Mouse (Mus musculus): ENCODE data around the gene Mrpl38. TPM values are rescaled to one million over a fixed set of nuclear protein-coding genes. Genes with fewer than 3 reads are reported as not detected.
A peak's percentile ranks its signal among the peaks of the same experiment; 100 is the strongest.

The Mrpl38 gene
- polyA plus RNA-seq, 1 experiment from 2014 or later: 48.8 TPM

DNA sequence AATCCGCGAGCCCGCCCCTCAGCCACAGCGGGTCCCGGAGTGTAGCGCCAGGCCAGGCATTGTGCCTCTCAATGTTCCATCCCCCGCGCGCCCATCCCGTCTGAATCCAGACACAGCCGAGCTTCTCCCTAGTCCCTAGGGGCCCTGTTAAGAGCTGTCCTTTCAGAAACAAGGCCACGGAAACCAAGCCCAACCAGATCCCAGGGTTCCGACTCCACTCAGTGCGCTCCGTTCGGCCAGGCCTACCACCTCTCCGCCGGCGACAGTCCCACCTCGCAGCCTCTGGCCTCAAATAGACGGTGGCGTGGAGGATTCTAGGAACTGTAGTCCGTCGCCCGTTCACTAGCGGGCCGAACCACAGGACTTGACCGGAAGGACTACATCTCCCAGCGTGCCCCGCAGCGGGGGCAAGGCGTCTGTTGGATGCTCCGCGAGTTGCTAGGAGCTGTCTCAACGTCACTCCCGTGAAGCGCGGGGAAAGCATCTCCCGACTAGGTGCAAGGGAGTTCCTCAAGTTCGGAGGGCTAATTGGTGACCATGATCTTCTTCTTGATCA is 29.3 kb upstream of the Mrpl38 start, which contains the start of gene Fbf1:
Gene Fbf1 (minus strand): TSS at position 283 of the 556 bp plus-strand sequence.
- under 1% methylated on average over 40 of the region's 40 CpGs for WGBS (ENCODE audit: insufficient replicate concordance)
- peaks cover 26% of the 10 kb centered on the region for H3K4me1 ChIP-seq (replicated peaks)
- H3K27ac ChIP-seq (replicated peaks): peak within 1 kb of the TSS; percentile 71
- peak within 1 kb of the TSS; percentile 83 for H3K4me2 ChIP-seq
- H3K27me3 ChIP-seq: no peaks in the 10 kb centered on the region
- no peaks in the 10 kb centered on the region for H3K9me3 ChIP-seq (replicated peaks)
- peak within 1 kb of the TSS; percentile 74 for H3K4me3 ChIP-seq (replicated peaks)
- peak within 1 kb of the TSS; percentile 79 for H3K9ac ChIP-seq
- H3K36me3 ChIP-seq (replicated peaks): peaks cover 8% of the 10 kb centered on the region
- ATAC-seq (ENCODE audit: insufficient read depth): peak; percentile 98

DNA sequence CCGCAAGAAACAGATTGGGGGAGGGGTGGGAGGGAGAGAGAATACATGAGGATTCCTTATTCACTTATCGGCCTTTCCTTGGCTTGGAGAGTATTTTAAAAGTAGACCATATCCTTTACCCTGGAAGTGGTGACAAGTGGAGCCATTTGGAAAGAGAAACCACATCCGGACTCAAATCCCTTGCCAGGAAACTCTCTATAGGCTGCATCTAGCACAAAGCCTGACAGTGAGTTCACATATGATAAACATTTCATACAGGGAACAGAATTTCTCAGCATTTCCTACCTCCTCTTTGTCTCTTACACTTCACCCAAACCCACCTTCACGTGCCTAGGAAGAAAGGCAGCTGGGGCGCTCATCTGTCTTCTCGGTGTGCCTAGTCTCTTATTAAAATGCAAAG is 28.6 kb upstream of the Mrpl38 start:
- Histone ChIP-seq H3K9ac (peak overlapping the region; percentile 79), H3K4me2 (peak overlapping the region; percentile 83), H3K9me3 (replicated peaks) (no peaks in the 10 kb centered on the region), H3K4me3 (replicated peaks) (peak overlapping the region; percentile 74), H3K27me3 (no peaks in the 10 kb centered on the region), H3K4me1 (replicated peaks) (peaks cover 26% of the 10 kb centered on the region), H3K36me3 (replicated peaks) (0 out of 2 replicates have a peak, but pooled peaks cover 3% of the 10 kb centered on the region), H3K27ac (replicated peaks) (peak overlapping the region; percentile 71)
- ATAC-seq (ENCODE audit: insufficient read depth): no peak
- WGBS (ENCODE audit: insufficient replicate concordance): 14% methylated on average over 6 of the region's 6 CpGs

- ATAC-seq (ENCODE audit: insufficient read depth): no peak
- Histone ChIP-seq H3K27ac (replicated peaks) (no peak overlapping the region), H3K4me3 (replicated peaks) (no peak overlapping the region), H3K4me1 (replicated peaks) (peaks cover 18% of the 10 kb centered on the region), H3K36me3 (replicated peaks) (peaks cover 3% of the 10 kb centered on the region; the same call in 1 of the 2 replicates), H3K9me3 (replicated peaks) (no peaks in the 10 kb centered on the region), H3K27me3 (no peaks in the 10 kb centered on the region), H3K4me2 (no peak overlapping the region), H3K9ac (no peak overlapping the region)
- WGBS (ENCODE audit: insufficient replicate concordance): 53% methylated on average over 9 of the region's 9 CpGs
These were observed 24.3 kb upstream of the Mrpl38 start for GRCm38 (mm10) chr11:116163002-116163401.

- H3K27ac ChIP-seq (replicated peaks): no peak overlapping the region
- H3K4me3 ChIP-seq (replicated peaks): no peak overlapping the region
- no peaks in the 10 kb centered on the region for H3K9me3 ChIP-seq (replicated peaks)
- no peaks in the 10 kb centered on the region for H3K27me3 ChIP-seq
- H3K4me2 ChIP-seq: no peak overlapping the region
- H3K9ac ChIP-seq: no peak overlapping the region
- ATAC-seq (ENCODE audit: insufficient read depth): no peak
- H3K4me1 ChIP-seq (replicated peaks): peaks cover 10% of the 10 kb centered on the region
- peaks cover 5% of the 10 kb centered on the region; the same call in 1 of the 2 replicates for H3K36me3 ChIP-seq (replicated peaks)
- WGBS (ENCODE audit: insufficient replicate concordance): 78% methylated on average over 10 of the region's 10 CpGs
These were observed 23.5 kb upstream of the Mrpl38 start for GRCm38 (mm10) chr11:116162146-116162545.

DNA sequence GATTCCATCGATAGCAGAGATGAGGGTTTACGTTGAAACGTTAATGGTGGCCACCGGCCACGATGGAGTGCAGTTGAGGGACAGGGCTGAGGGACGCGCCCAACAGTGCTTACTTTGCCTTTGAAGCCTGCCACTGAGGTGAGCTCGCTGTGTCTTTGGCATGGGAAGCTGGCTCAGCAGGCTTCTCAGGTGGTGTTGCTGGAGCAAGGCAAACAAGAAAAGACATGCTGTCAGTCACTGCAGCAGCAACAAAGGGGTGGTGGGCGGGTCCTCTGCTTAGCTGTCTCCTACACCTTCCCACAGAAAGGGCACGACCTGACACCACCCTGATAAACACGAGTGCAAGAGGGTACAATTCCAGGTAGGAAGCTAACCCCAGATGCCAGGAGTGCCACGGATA is 22.6 kb upstream of the Mrpl38 start:
- Histone ChIP-seq H3K4me1 (replicated peaks) (peaks cover 2% of the 10 kb centered on the region), H3K27me3 (no peaks in the 10 kb centered on the region), H3K4me3 (replicated peaks) (no peak overlapping the region), H3K36me3 (replicated peaks) (peaks cover 10% of the 10 kb centered on the region; the same call in 1 of the 2 replicates), H3K4me2 (no peak overlapping the region), H3K9ac (no peak overlapping the region), H3K27ac (replicated peaks) (no peak overlapping the region), H3K9me3 (replicated peaks) (no peaks in the 10 kb centered on the region)
- no peak for ATAC-seq (ENCODE audit: insufficient read depth)
- WGBS (ENCODE audit: insufficient replicate concordance): 65% methylated on average over 12 of the region's 12 CpGs

GRCm38 (mm10) chr11:116150960-116151359 is 12.3 kb upstream of the Mrpl38 start:
- Histone ChIP-seq H3K9me3 (replicated peaks) (no peaks in the 10 kb centered on the region), H3K4me1 (replicated peaks) (peaks cover 34% of the 10 kb centered on the region), H3K27me3 (no peaks in the 10 kb centered on the region), H3K27ac (replicated peaks) (peak overlapping the region; percentile 82), H3K4me2 (peak overlapping the region; percentile 36), H3K4me3 (replicated peaks) (no peak overlapping the region), H3K36me3 (replicated peaks) (peaks cover 47% of the 10 kb centered on the region), H3K9ac (no peak overlapping the region)
- ATAC-seq (ENCODE audit: insufficient read depth): peak; percentile 93
- 53% methylated on average over 2 of the region's 2 CpGs for WGBS (ENCODE audit: insufficient replicate concordance)

GRCm38 (mm10) chr11:116149341-116149740 is 10.7 kb upstream of the Mrpl38 start:
- no peak overlapping the region for H3K27ac ChIP-seq (replicated peaks)
- no peak overlapping the region for H3K4me3 ChIP-seq (replicated peaks)
- H3K9me3 ChIP-seq (replicated peaks): no peaks in the 10 kb centered on the region
- peaks cover 63% of the 10 kb centered on the region for H3K36me3 ChIP-seq (replicated peaks)
- H3K4me2 ChIP-seq: no peak overlapping the region
- no peaks in the 10 kb centered on the region for H3K27me3 ChIP-seq
- H3K4me1 ChIP-seq (replicated peaks): peaks cover 37% of the 10 kb centered on the region
- no peak overlapping the region for H3K9ac ChIP-seq
- ATAC-seq (ENCODE audit: insufficient read depth): no peak
- 78% methylated on average over 6 of the region's 6 CpGs for WGBS (ENCODE audit: insufficient replicate concordance)

- H3K4me2 ChIP-seq: no peak overlapping the region
- H3K9ac ChIP-seq: no peak overlapping the region
- H3K27ac ChIP-seq (replicated peaks): no peak overlapping the region
- H3K4me1 ChIP-seq (replicated peaks): peaks cover 42% of the 10 kb centered on the region
- 81% methylated on average over 20 of the region's 20 CpGs for WGBS (ENCODE audit: insufficient replicate concordance)
- no peaks in the 10 kb centered on the region for H3K27me3 ChIP-seq
- no peak overlapping the region for H3K4me3 ChIP-seq (replicated peaks)
- no peaks in the 10 kb centered on the region for H3K9me3 ChIP-seq (replicated peaks)
- no peak for ATAC-seq (ENCODE audit: insufficient read depth)
- H3K36me3 ChIP-seq (replicated peaks): peaks cover 60% of the 10 kb centered on the region
These were observed 10.1 kb upstream of the Mrpl38 start for GRCm38 (mm10) chr11:116148761-116149221.

- peaks cover 49% of the 10 kb centered on the region for H3K36me3 ChIP-seq (replicated peaks)
These were observed 7.8 kb upstream of the Mrpl38 start for GRCm38 (mm10) chr11:116146294-116146985.

DNA sequence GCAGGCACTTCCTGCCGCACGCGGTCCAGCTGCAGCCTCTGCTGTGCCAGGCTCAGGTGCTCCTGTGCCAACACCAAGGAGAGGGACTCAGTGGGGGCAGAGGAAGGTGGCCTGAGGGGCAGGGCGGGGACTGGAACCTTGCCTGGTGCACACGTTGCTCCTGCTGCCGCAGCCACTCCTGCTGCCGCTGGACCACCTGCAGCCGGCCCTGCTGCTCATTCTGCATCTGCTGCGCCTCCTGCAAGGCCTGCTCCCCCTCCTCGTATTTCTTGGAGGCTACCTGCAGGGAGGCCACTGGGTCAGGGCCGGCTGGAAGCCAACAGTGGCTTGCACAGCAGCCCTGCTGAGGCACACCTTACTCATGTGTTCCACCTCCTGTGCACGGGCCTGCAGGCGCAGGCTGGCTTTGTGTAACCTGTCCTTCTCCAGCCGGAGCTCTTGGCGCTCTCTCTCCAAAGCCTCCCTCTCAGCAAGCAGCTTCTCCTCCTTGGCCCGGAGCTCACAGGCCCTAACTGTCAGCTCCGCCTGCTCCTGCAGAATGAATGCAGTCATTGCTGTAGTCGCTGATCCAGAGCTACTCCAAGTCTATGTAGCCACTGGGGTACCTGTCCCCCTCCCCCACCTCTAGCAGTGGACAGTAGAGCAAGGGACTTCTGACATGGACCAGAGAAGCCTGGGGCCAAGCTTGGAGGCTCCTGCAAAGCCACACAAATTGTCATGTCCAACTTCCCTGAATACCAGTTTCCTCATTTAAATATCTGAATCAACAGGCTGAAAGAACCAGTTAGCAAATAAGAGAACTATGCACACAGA is 7.0 kb upstream of the Mrpl38 start:
- Histone ChIP-seq H3K27me3 (no peaks in the 10 kb centered on the region), H3K27ac (replicated peaks) (0 out of 2 replicates have a peak overlapping the region, but pooled peaks have one; percentile 45), H3K4me3 (replicated peaks) (no peak overlapping the region), H3K4me1 (replicated peaks) (peaks cover 45% of the 10 kb centered on the region), H3K9me3 (replicated peaks) (no peaks in the 10 kb centered on the region), H3K9ac (no peak overlapping the region), H3K4me2 (no peak overlapping the region), H3K36me3 (replicated peaks) (peaks cover 46% of the 10 kb centered on the region)
- WGBS (ENCODE audit: insufficient replicate concordance): 84% methylated on average over 18 of the region's 18 CpGs
- ATAC-seq (ENCODE audit: insufficient read depth): no peak

More at GRCm38 (mm10) chr11:116146294-116146985, 7.8 kb upstream of the Mrpl38 start:
- Histone ChIP-seq H3K27me3 (no peaks in the 10 kb centered on the region), H3K27ac (replicated peaks) (0 out of 2 replicates have a peak overlapping the region, but pooled peaks have one; percentile 45), H3K9ac (no peak overlapping the region), H3K4me2 (no peak overlapping the region), H3K9me3 (replicated peaks) (no peaks in the 10 kb centered on the region), H3K4me1 (replicated peaks) (peaks cover 52% of the 10 kb centered on the region), H3K4me3 (replicated peaks) (no peak overlapping the region)
- WGBS (ENCODE audit: insufficient replicate concordance): 83% methylated on average over 25 of the region's 25 CpGs
- no peak for ATAC-seq (ENCODE audit: insufficient read depth)

GRCm38 (mm10) chr11:116143468-116143867 is 4.8 kb upstream of the Mrpl38 start:
- no peaks in the 10 kb centered on the region for H3K27me3 ChIP-seq
- H3K4me1 ChIP-seq (replicated peaks): peaks cover 51% of the 10 kb centered on the region
- peaks cover 34% of the 10 kb centered on the region; the same call in 1 of the 2 replicates for H3K36me3 ChIP-seq (replicated peaks)
- 64% methylated on average over 3 of the region's 3 CpGs for WGBS (ENCODE audit: insufficient replicate concordance)
- peak overlapping the region; percentile 79 for H3K27ac ChIP-seq (replicated peaks)
- peak; percentile 7; the same call in 1 of the 2 replicates for ATAC-seq (ENCODE audit: insufficient read depth)
- peak overlapping the region; percentile 43; the same call in 1 of the 2 replicates for H3K4me2 ChIP-seq
- no peak overlapping the region for H3K9ac ChIP-seq
- H3K4me3 ChIP-seq (replicated peaks): no peak overlapping the region
- H3K9me3 ChIP-seq (replicated peaks): no peaks in the 10 kb centered on the region

All from liver, embryonic 15.5 days (tissue).